Mouse (Mus musculus) testis, adult 2 months (tissue): ENCODE data around the gene Lrrc40.

Experiments
- CTCF ChIP-seq: fragments of 200-500 bp; IDR thresholded peaks from 2 replicates; pipeline ENCODE4 v1.5.1; 2012; ENCODE audit warnings: low read depth, mild to moderate bottlenecking, inconsistent platforms, low read length, moderate library complexity; ENCODE audit not compliant: control insufficient read depth, insufficient read depth, insufficient replicate concordance
- POLR2A ChIP-seq: fragments of 200-500 bp; IDR thresholded peaks from 2 replicates; pipeline ENCODE4 v1.6.1; 2012; ENCODE audit warnings: low read depth, mild to moderate bottlenecking, inconsistent platforms, low read length, moderate library complexity; ENCODE audit not compliant: control insufficient read depth

DNA sequence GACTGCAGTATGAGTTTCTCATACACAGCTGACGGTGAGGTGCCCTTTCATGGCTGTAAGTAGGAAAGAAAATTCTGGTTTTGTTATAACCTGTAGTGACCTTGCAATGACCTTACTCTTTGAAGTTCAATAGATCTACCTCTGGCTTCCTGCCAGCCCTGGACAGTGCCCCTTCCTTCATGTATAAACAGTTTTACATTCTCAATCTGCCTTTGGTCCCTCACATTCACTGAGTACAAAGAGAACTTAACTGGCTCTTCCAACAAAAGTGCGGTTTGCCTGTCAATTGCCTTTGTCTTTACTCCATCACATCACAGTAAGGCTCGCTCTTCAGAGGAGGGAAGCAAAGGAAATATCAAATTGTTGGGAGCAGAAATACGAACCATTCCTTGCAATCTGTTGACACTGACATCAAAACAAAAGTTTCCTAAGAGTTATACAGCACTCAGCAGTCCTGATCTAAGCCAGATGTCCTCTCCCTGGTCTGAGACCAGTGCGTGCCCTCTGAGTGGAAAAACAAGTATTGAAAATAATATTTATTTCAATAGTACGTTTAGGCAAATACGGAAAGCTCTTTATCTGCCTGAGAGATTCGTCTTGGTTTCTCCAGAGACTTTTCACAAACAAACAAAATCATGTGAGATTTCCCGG, 32.3 kb downstream of the Lrrc40 start:
- no peak for TF ChIP-seq POLR2A
- TF ChIP-seq CTCF, result no peak
